Mouse (Mus musculus) thymus, adult 2 months (tissue): Measurements from ENCODE around the gene Uap1l1. TPM values are rescaled to one million over a fixed set of nuclear protein-coding genes. Genes with fewer than 3 reads are reported as not detected.
A peak's percentile ranks its signal among the peaks of the same experiment; 100 is the strongest.

ENCODE experiments used
- DNase-seq: peaks from one replicate; pipeline ENCODE4 v3.0.0; 2021
- H3K27ac ChIP-seq: fragments of 200-500 bp; 2 replicates; pipeline ENCODE4 v1.5.1; 2012; ENCODE audit warnings: low read length, control low read depth; ENCODE audit not compliant: control insufficient read depth, insufficient read depth
- H3K27me3 ChIP-seq: fragments of 200-500 bp; 2 replicates; pipeline ENCODE4 v1.6.1; 2012; ENCODE audit warnings: mild to moderate bottlenecking, low read length, moderate library complexity, mixed read lengths; ENCODE audit not compliant: control insufficient read depth, insufficient read depth
- H3K36me3 ChIP-seq: fragments of 200-500 bp; 2 replicates; pipeline ENCODE4 v1.6.1; 2012; ENCODE audit warnings: mild to moderate bottlenecking, low read length, moderate library complexity; ENCODE audit not compliant: control insufficient read depth, insufficient read depth
- H3K4me1 ChIP-seq: fragments of 200-500 bp; replicated peaks from 2 replicates; pipeline ENCODE4 v1.6.1; 2012; ENCODE audit warnings: low read length; ENCODE audit not compliant: control insufficient read depth, insufficient read depth
- H3K4me3 ChIP-seq: fragments of 200-500 bp; 2 replicates; pipeline ENCODE4 v1.5.1; 2012; ENCODE audit warnings: mild to moderate bottlenecking, low read length, control low read depth, moderate library complexity; ENCODE audit not compliant: control insufficient read depth, insufficient read depth
- CTCF ChIP-seq: fragments of 200-500 bp; IDR thresholded peaks from 2 replicates; pipeline ENCODE4 v1.5.1; 2012; ENCODE audit warnings: mild to moderate bottlenecking, control low read depth, low read length, moderate library complexity, borderline replicate concordance; ENCODE audit not compliant: control insufficient read depth, poor library complexity, insufficient read depth; ENCODE audit errors: extremely low read depth
- POLR2A ChIP-seq: fragments of 200-500 bp; IDR thresholded peaks from 2 replicates; pipeline ENCODE4 v1.6.1; 2012; ENCODE audit warnings: mild to moderate bottlenecking, low read length, control low read depth, moderate library complexity; ENCODE audit not compliant: control insufficient read depth, poor library complexity, insufficient read depth; ENCODE audit errors: extremely low read depth
- WGBS: fragments of 180-500 bp; shearing (Covaris S2); methylation state at CpG from one replicate; pipeline ENCODE4 v1.1.7; 2018; 5-methylcytosine and 5-hydroxymethylcytosine counted together
- polyA plus RNA-seq: library from polyadenylated mRNA; depleted of rRNA; stranded (reverse); fragments of >200 nt; gene quantifications from 2 replicates; pipeline ENCODE4 v1.2.3, GENCODE M21; 2012

Uap1l1 gene
- polyA plus RNA-seq, 1 experiment: 24.4 TPM

DNA sequence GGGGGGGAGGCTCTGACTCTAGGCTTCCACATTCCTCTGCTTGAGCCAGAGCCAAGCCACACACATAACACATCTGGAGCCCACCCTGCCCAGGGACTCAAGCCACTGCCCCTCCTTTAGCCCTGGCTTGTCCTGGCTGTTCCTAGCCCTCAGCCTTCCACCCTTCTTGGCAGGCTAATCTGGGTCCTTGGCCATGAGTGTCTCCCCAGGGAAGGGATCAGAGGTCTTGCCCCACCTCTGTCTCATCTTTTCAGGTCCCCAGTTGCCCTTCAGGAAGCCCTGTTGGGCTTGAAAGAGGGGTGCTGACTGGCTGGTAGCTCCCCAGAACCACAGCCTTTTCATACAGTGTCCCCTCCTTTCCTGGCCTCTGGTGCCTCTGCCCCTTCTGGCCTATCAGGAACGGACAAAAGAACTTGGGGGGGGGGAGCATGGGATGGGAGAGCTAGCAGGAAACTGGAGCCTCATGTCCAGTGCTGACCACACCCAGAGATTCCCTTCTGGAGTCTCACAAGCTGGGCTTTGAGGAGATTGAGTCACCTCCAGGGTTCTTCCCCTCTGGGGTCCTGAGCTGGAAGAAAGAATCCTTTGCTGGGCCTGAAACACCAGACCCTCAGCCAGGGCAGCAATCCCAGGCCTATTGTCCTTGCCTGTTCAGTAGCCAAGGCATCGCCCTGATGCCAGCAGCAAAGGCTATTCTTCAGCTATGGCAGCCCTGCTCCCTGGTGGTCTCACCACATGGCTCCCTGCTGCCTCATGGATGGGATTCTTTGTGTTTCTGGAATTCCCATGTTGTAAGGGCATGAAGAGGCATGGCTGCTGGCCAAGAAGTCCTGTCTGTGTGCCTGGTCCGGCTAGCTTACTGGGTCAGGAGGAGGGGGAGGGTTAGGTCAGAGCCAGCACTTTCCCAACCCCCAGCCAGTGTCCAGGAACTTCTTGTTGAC, 29.1 kb upstream of the Uap1l1 start:
- 65% methylated on average over 3 of the region's 3 CpGs for WGBS

DNA sequence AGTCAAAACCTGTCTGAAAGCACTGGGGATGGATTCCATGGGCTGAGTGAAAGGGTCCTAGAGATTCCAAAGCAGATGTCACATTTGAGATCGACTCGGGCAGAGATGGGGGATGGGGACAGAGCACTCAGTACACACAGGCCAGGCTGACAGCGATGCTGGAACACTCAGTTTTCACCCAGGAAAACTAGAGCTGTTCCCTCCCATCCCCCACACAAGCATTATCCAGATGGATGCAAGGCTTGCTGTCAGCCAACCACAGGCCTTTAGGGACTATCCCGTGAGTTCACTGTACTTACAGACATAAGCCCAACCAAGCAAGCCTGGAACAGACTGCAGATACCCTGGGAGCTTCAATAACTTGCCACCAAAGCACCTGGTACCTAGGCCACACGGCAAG, 25.8 kb upstream of the Uap1l1 start:
- WGBS: 75% methylated on average over 5 of the region's 5 CpGs
- Histone ChIP-seq H3K36me3 (no peaks in the 10 kb centered on the region), H3K4me3 (no peak overlapping the region), H3K27ac (no peak overlapping the region), H3K4me1 (no peaks in the 10 kb centered on the region; the same call in 1 of the 2 replicates), H3K27me3 (no peaks in the 10 kb centered on the region; the same call in 1 of the 2 replicates)
- TF ChIP-seq POLR2A (no peak), CTCF (no peak)
- DNase-seq: no peak

More for the DNA sequence above, 29.1 kb upstream of the Uap1l1 start:
- Histone ChIP-seq H3K4me1 (peaks cover 3% of the 10 kb centered on the region; the same call in 1 of the 2 replicates), H3K4me3 (no peak overlapping the region), H3K27ac (no peak overlapping the region), H3K27me3 (peaks cover 3% of the 10 kb centered on the region; the same call in 1 of the 2 replicates), H3K36me3 (no peaks in the 10 kb centered on the region)
- TF ChIP-seq CTCF (no peak), POLR2A (no peak)
- DNase-seq: no peak

DNA sequence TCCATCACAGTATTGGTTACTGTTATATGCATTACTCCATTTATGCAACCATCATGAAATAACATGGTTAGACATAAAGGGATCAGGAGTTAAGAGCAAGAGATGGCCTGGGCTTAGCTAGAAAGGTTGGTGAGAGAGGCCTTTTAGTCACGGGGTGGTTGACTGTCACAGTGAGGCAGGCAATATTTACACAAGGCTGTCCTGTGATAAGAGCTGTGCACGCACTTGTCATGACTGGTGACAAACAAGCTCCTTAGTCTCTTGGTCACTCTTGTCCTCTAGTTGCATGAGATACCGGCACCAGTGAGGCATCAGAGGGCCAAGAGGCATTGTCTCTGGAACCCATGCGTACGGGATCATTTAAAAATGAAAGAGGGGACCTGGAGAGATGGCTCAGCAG, 19.0 kb upstream of the Uap1l1 start:
- DNase-seq: no peak
- no peaks in the 10 kb centered on the region for H3K27me3 ChIP-seq
- no peaks in the 10 kb centered on the region for H3K36me3 ChIP-seq
- WGBS: 90% methylated on average over 5 of the region's 5 CpGs
- H3K4me1 ChIP-seq: no peaks in the 10 kb centered on the region
- no peak for TF ChIP-seq CTCF
- TF ChIP-seq POLR2A: no peak
- no peak overlapping the region for H3K4me3 ChIP-seq
- H3K27ac ChIP-seq: no peak overlapping the region

DNA sequence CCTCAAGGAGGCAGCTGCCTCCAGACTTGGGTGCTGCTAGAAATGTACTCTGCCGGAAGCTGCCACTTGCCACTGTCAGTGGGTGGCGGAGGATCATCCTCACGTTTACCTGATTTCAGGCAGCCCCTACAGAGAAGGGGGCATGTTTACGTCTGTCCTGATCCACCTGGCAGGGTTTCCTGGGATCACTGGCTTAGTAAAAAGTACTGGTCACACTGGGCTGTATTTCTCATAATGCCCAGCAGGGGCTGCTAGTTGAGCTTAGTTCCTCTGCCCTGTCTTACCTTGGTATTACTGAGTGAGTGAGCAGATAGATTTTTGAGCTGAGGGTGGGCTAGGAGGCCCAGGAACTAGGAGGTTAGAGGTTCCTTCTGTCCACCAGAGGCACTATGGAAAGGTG, 11.1 kb upstream of the Uap1l1 start:
- TF ChIP-seq POLR2A: no peak
- TF ChIP-seq CTCF: peak; percentile 37; the same call in 1 of the 2 replicates
- WGBS: 87% methylated on average over 4 of the region's 4 CpGs
- peak; percentile 34 for DNase-seq
- Histone ChIP-seq H3K27me3 (no peaks in the 10 kb centered on the region), H3K36me3 (no peaks in the 10 kb centered on the region), H3K4me1 (peaks cover 21% of the 10 kb centered on the region), H3K27ac (no peak overlapping the region), H3K4me3 (no peak overlapping the region)

DNA sequence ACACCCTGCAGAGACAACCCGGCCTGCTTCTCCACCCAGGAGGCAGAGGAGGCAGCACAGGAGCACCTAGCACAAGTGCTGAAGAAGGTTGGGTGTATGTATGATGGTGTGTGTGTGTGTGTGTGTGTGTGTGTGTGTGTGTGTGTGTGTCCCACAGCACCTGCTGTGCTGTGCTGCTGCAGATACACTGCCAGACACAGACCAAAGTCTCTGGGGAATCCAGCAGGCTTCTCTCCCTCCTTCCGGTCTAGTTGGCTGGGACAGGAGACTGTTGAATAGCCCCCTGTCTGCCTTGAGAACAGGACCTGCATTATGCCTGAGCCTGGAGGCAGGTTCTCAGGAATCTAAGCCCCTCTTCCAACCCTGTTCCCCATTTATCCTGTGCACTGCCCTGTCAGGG, 7.9 kb upstream of the Uap1l1 start:
- Histone ChIP-seq H3K4me3 (peak overlapping the region; percentile 58; the same call in 1 of the 2 replicates), H3K4me1 (peaks cover 22% of the 10 kb centered on the region), H3K27ac (no peak overlapping the region), H3K36me3 (no peaks in the 10 kb centered on the region), H3K27me3 (no peaks in the 10 kb centered on the region)
- TF ChIP-seq POLR2A (no peak), CTCF (no peak)
- no peak for DNase-seq
- 72% methylated on average over 2 of the region's 2 CpGs for WGBS

DNA sequence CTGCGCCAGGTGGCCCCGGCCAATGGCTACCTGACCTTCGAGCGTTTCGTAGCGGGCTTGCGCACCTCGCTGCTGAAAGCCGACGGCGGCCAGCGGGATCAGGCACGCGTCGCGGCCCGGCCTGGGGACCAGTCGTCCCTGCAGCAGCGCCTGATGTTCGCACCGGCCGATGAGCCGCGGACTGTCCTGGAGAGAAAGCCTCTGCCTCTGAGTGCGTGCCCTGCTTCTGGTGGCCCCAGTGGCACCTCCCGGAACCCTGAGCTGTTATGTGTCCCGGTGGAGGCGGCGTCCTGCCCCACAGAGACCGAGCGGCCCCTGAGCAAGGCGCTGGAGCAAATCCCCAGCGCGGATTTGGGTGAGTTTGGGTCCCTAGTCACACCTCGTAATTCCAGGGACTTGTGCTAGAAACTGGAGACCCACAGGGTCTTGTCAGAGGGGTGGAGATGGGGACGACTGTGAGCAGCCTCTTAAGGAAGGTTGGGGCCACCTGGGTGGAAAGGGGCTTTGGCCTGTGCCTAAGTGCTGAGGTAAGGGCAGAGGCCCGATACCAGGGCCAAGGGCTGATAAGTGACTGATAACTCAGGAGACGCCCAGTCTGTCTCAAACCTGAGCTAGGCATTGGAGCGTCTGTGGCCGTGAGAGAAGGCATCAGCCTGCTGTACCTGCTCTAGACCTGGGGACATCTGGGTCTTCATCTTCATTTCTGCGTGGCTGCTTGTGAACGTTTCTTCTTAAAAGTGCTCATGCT, 7.3 kb upstream of the Uap1l1 start:
- Histone ChIP-seq H3K4me3 (peak overlapping the region; percentile 58), H3K36me3 (no peaks in the 10 kb centered on the region), H3K4me1 (peaks cover 22% of the 10 kb centered on the region), H3K27ac (no peak overlapping the region), H3K27me3 (no peaks in the 10 kb centered on the region)
- DNase-seq: no peak
- TF ChIP-seq CTCF (no peak), POLR2A (no peak)
- 6% methylated on average over 42 of the region's 42 CpGs for WGBS
